12 mouse cellular contexts compared by ENCODE assay signal in genomic region chr1:132641049-132641795, GRCm38 (mm10).
DNase-seq lines count a peak whose midpoint lies in the region; ATAC-seq and TF ChIP-seq lines count a peak whose summit lies in the region.
"Had no signal": no experiment of that assay in that cellular context is flagged by ENCODE, and none has a peak within 500 bp of the region (broad histone marks: within the 10 kb centered on the region; RNA-seq: fewer than 3 reads in every experiment).

No protein-coding gene starts in this region.

- H3K4me3 ChIP-seq in layer of hippocampus, adult 2 months, result no peak overlapping the region
- no peak overlapping the region for H3K4me3 ChIP-seq in hindbrain, embryonic 10.5 days
- no peak overlapping the region for H3K4me3 ChIP-seq in midbrain, embryonic 15.5 days
- no peak overlapping the region for H3K4me3 ChIP-seq in kidney, adult 2 months (ENCODE audit: insufficient read depth, low read depth, low read length)
- H3K4me3 ChIP-seq: myocyte had no signal

- TF ChIP-seq POLR2A in brain, embryonic 14.5 days (IDR thresholded peaks at IDR 0.05; ENCODE audit: borderline replicate concordance, extremely low read depth, insufficient read depth, insufficient read length, poor library complexity, severe bottlenecking), result no peak
- no peak for TF ChIP-seq POLR2A in kidney, adult 2 months (IDR thresholded peaks at IDR 0.05; ENCODE audit: low read depth, low read length)

- peaks cover 22% of the 10 kb centered on the region; the same call in 1 of the 2 replicates for H3K36me3 ChIP-seq in hindbrain, embryonic 10.5 days
- 0 out of 2 replicates have a peak, but pooled peaks cover 3% of the 10 kb centered on the region for H3K36me3 ChIP-seq in midbrain, embryonic 15.5 days (replicated peaks)
- no peaks in the 10 kb centered on the region for H3K36me3 ChIP-seq in kidney, adult 2 months (ENCODE audit: control insufficient read depth, insufficient read depth, low read length)

- peak; percentile 35 to 66 for DNase-seq in layer of hippocampus, adult 2 months (ENCODE audit: low spot score in 2 of 2)
- DNase-seq in layer of hippocampus, postnatal 25 days (ENCODE audit: extremely low spot score in 1 of 2, low spot score in 1 of 2), result no peak
- DNase-seq in brain, embryonic 14.5 days (ENCODE audit: low read depth), result peak; percentile 95
- peak; percentile 32 for DNase-seq in hindbrain, embryonic 10.5 days (ENCODE audit: low spot score)
- no peak for DNase-seq in kidney, adult 2 months
- DNase-seq in thymus, postnatal 10 days (ENCODE audit: low spot score in 2 of 2), result no peak
- no peak for DNase-seq in ovary, postnatal 10 days (ENCODE audit: low spot score)
- DNase-seq: adrenal gland, adult 2 months; cerebellum, postnatal 25 days; gastrocnemius, postnatal 14 days had no signal

- ATAC-seq in midbrain, embryonic 15.5 days (replicated peaks), result peak; percentile 91

- H3K9ac ChIP-seq in midbrain, embryonic 15.5 days, result no peak overlapping the region

- H3K9me3 ChIP-seq in hindbrain, embryonic 10.5 days, result no peaks in the 10 kb centered on the region
- no peaks in the 10 kb centered on the region for H3K9me3 ChIP-seq in midbrain, embryonic 15.5 days

- TF ChIP-seq CTCF in layer of hippocampus, adult 2 months (conservative IDR thresholded peaks at IDR 0.05), result no peak
- no peak for TF ChIP-seq CTCF in brain, embryonic 14.5 days (IDR thresholded peaks at IDR 0.05; ENCODE audit: borderline replicate concordance, extremely low read depth, insufficient read depth, insufficient read length)
- no peak for TF ChIP-seq CTCF in kidney, adult 2 months (conservative IDR thresholded peaks at IDR 0.05; ENCODE audit: insufficient read depth, insufficient read length, low read depth, low read length)

- H3K4me2 ChIP-seq in midbrain, embryonic 15.5 days, result no peak overlapping the region

- no peaks in the 10 kb centered on the region for H3K27me3 ChIP-seq in hindbrain, embryonic 10.5 days (ENCODE audit: insufficient read depth, poor library complexity, severe bottlenecking)
- H3K27me3 ChIP-seq in midbrain, embryonic 15.5 days (replicated peaks), result no peaks in the 10 kb centered on the region
- H3K27me3 ChIP-seq in kidney, adult 2 months (replicated peaks; ENCODE audit: control insufficient read depth, insufficient read depth, low read length), result no peaks in the 10 kb centered on the region

- H3K4me1 ChIP-seq in hindbrain, embryonic 10.5 days (replicated peaks), result peaks cover 56% of the 10 kb centered on the region
- H3K4me1 ChIP-seq in midbrain, embryonic 15.5 days, result peaks cover 24% of the 10 kb centered on the region
- no peaks in the 10 kb centered on the region for H3K4me1 ChIP-seq in kidney, adult 2 months (ENCODE audit: control insufficient read depth, insufficient read depth, low read length)

- WGBS in hindbrain, embryonic 10.5 days, result 76% methylated on average over 13 of the region's 13 CpGs
- WGBS in midbrain, embryonic 15.5 days, result 37% methylated on average over 13 of the region's 13 CpGs
- WGBS in kidney, adult 2 months, result 66% methylated on average over 13 of the region's 13 CpGs

- peak overlapping the region; percentile 68 for H3K27ac ChIP-seq in layer of hippocampus, adult 2 months
- 0 out of 2 replicates have a peak overlapping the region, but pooled peaks have one; percentile 35 for H3K27ac ChIP-seq in hindbrain, embryonic 10.5 days
- H3K27ac ChIP-seq in midbrain, embryonic 15.5 days, result peak overlapping the region; percentile 83
- H3K27ac ChIP-seq in kidney, adult 2 months (ENCODE audit: insufficient read depth, low read depth, low read length), result no peak overlapping the region

Comparison
In these comparisons a context has a peak if more than half of its experiments do, and no peak if none do; other contexts are left out.
1. DNase-seq: peak in layer of hippocampus, adult 2 months (2 of 2), brain, embryonic 14.5 days (single experiment) and hindbrain, embryonic 10.5 days (single experiment); none in layer of hippocampus, postnatal 25 days (0 of 2), kidney, adult 2 months (single experiment), thymus, postnatal 10 days (0 of 2) and ovary, postnatal 10 days (single experiment).